Mouse (Mus musculus) lung, embryonic 14.5 days (tissue): Measurements from ENCODE around the gene Xpr1. TPM values are rescaled to one million over a fixed set of nuclear protein-coding genes. Genes with fewer than 3 reads are reported as not detected.

ENCODE experiments used
- ATAC-seq: fragments of 200-750 bp; cut with Nextera tagmentation; 2 replicates; pipeline ENCODE4 v1.8.0; 2017; ENCODE audit warnings: mild to moderate bottlenecking, moderate TSS enrichment, moderate library complexity; ENCODE audit not compliant: insufficient read depth
- DNase-seq: peaks from one replicate; pipeline ENCODE4 v3.0.0-alpha.2; 2015
- H3K27ac ChIP-seq: fragments of 300-500 bp; sonication (generic); 2 replicates; pipeline ENCODE4 v1.5.1; 2014; ENCODE audit warnings: low read depth, mild to moderate bottlenecking, moderate library complexity
- H3K27me3 ChIP-seq: fragments of 300-500 bp; sonication (generic); 2 replicates; pipeline ENCODE4 v1.6.1; 2014; ENCODE audit warnings: low read length, control low read depth; ENCODE audit not compliant: insufficient read depth
- H3K36me3 ChIP-seq: fragments of 300-500 bp; sonication (generic); 2 replicates; pipeline ENCODE4 v1.6.1; 2014; ENCODE audit warnings: control low read depth; ENCODE audit not compliant: insufficient read depth
- H3K4me1 ChIP-seq: fragments of 300-500 bp; sonication (generic); 2 replicates; pipeline ENCODE4 v1.6.1; 2014; ENCODE audit warnings: antibody characterized with exemption, control low read depth; ENCODE audit not compliant: insufficient read depth
- H3K4me2 ChIP-seq: fragments of 300-500 bp; sonication (generic); 2 replicates; pipeline ENCODE4 v1.6.1; 2014; ENCODE audit warnings: mild to moderate bottlenecking
- H3K4me3 ChIP-seq: fragments of 300-500 bp; sonication (generic); 2 replicates; pipeline ENCODE4 v1.5.1; 2014; ENCODE audit warnings: low read depth, low read length
- H3K9ac ChIP-seq: fragments of 300-500 bp; sonication (generic); 2 replicates; pipeline ENCODE4 v1.6.1; 2014
- H3K9me3 ChIP-seq: fragments of 300-500 bp; sonication (generic); 2 replicates; pipeline ENCODE4 v1.6.1; 2016; ENCODE audit warnings: low read depth, low read length, control low read depth
- CTCF ChIP-seq: IDR thresholded peaks from 2 replicates; pipeline ENCODE4 v1.5.1; 2016; ENCODE audit warnings: antibody characterized with exemption, low read depth
- WGBS: fragments of 180-500 bp; shearing (Covaris S2); extraction: QIAGEN DNeasy Blood & Tissue Kit; methylation state at CpG from one replicate; pipeline ENCODE4 v1.1.7; 2014; 5-methylcytosine and 5-hydroxymethylcytosine counted together
- polyA plus RNA-seq: library from polyadenylated mRNA; unstranded; fragments of >200 nt; fragmentation: Nextera tagmentation; extraction: Ambion mirVana; gene quantifications from 2 replicates; pipeline ENCODE4 v1.2.1, GENCODE M21; 2014

Xpr1 gene
- polyA plus RNA-seq, 1 experiment from 2014 or later = 6.8 TPM

- WGBS = 86% methylated on average over 5 of the region's 5 CpGs
- TF ChIP-seq CTCF = no peak
- no peak for ATAC-seq
Observed at GRCm38 (mm10) chr1:155297615-155298014, 119.6 kb downstream of the Xpr1 start.

DNA sequence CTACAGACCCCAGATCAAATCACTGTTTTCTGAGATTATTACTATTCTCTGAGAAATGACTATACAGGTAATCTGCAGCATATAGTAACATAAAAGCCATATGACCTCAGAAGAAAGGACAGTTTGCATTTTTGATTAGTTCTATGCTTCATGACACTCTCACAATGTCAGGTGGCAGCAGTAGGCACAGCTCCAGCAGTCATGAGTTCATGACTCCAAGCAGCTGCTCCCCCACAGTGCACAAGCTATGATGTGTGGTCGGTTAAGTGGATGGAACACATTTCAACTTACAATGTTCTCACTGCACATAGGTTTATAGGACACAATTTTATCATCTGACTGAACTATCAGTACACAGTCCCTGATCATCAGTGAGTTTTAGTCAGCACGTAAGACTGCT, 120.0 kb downstream of the Xpr1 start:
- H3K27ac ChIP-seq = no peak overlapping the region
- WGBS = 92% methylated on average over 2 of the region's 2 CpGs
- ATAC-seq = no peak

More at GRCm38 (mm10) chr1:155297615-155298014, 119.6 kb downstream of the Xpr1 start:
- H3K4me1 ChIP-seq = no peaks in the 10 kb centered on the region
- H3K27ac ChIP-seq = no peak overlapping the region
- H3K9me3 ChIP-seq = no peaks in the 10 kb centered on the region
- H3K27me3 ChIP-seq = no peaks in the 10 kb centered on the region
- no peak overlapping the region for H3K4me2 ChIP-seq
- H3K9ac ChIP-seq = no peak overlapping the region
- no peak for DNase-seq
- no peak overlapping the region for H3K4me3 ChIP-seq
- H3K36me3 ChIP-seq = no peaks in the 10 kb centered on the region

GRCm38 (mm10) chr1:155293446-155293845, 123.8 kb downstream of the Xpr1 start:
- H3K4me2 ChIP-seq = no peak overlapping the region
- H3K36me3 ChIP-seq = peaks cover 12% of the 10 kb centered on the region; the same call in 1 of the 2 replicates
- no peak overlapping the region for H3K27ac ChIP-seq
- WGBS = 11% methylated on average over 3 of the region's 3 CpGs
- H3K4me1 ChIP-seq = no peaks in the 10 kb centered on the region
- H3K9ac ChIP-seq = no peak overlapping the region
- H3K4me3 ChIP-seq = no peak overlapping the region
- H3K27me3 ChIP-seq = no peaks in the 10 kb centered on the region
- peak; percentile 81; the same call in 1 of the 2 replicates for ATAC-seq
- DNase-seq = peak; percentile 93
- no peaks in the 10 kb centered on the region for H3K9me3 ChIP-seq
- peak; percentile 79 for TF ChIP-seq CTCF

More for the DNA sequence above, 120.0 kb downstream of the Xpr1 start:
- Histone ChIP-seq H3K4me1 (no peaks in the 10 kb centered on the region), H3K9ac (no peak overlapping the region), H3K9me3 (no peaks in the 10 kb centered on the region), H3K36me3 (no peaks in the 10 kb centered on the region), H3K4me2 (no peak overlapping the region), H3K27me3 (no peaks in the 10 kb centered on the region), H3K4me3 (no peak overlapping the region)
- no peak for TF ChIP-seq CTCF
- DNase-seq = no peak

- TF ChIP-seq CTCF = no peak
- DNase-seq = no peak
- peaks cover 22% of the 10 kb centered on the region; the same call in 1 of the 2 replicates for H3K36me3 ChIP-seq
- H3K27me3 ChIP-seq = no peaks in the 10 kb centered on the region
- no peaks in the 10 kb centered on the region for H3K4me1 ChIP-seq
- H3K27ac ChIP-seq = no peak overlapping the region
- no peak overlapping the region for H3K4me3 ChIP-seq
- no peak overlapping the region for H3K4me2 ChIP-seq
- ATAC-seq = no peak
- no peak overlapping the region for H3K9ac ChIP-seq
- WGBS = 92% methylated on average over 1 of the region's 1 CpGs
- no peaks in the 10 kb centered on the region for H3K9me3 ChIP-seq
Observed at GRCm38 (mm10) chr1:155289411-155289810, 127.8 kb downstream of the Xpr1 start.

DNA sequence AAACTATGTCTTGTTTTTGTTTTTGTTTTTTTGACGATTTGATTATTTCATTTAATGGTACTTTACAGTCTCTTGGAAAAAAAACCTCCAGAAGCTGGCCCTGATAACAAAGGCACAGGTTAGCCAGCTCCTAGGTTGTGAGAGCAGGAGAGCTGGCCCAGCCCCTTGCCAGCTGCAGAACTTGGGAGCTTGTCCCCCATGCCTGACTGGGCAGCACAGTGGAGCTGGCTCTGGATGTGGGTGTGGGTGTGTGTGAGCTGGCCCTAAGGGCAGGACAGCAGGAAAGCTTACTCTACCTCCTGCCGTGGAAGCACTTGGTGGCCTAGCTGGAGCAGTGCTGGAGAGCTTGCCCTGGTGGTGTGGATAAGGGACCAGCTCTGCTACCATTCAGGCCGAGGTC, 129.2 kb downstream of the Xpr1 start:
- ATAC-seq = no peak
- Histone ChIP-seq H3K27ac (no peak overlapping the region), H3K9ac (no peak overlapping the region), H3K27me3 (no peaks in the 10 kb centered on the region), H3K4me2 (no peak overlapping the region), H3K36me3 (peaks cover 24% of the 10 kb centered on the region; the same call in 1 of the 2 replicates), H3K4me1 (no peaks in the 10 kb centered on the region), H3K9me3 (no peaks in the 10 kb centered on the region), H3K4me3 (no peak overlapping the region)
- no peak for DNase-seq
- TF ChIP-seq CTCF = no peak
- 77% methylated on average over 3 of the region's 3 CpGs for WGBS

DNA sequence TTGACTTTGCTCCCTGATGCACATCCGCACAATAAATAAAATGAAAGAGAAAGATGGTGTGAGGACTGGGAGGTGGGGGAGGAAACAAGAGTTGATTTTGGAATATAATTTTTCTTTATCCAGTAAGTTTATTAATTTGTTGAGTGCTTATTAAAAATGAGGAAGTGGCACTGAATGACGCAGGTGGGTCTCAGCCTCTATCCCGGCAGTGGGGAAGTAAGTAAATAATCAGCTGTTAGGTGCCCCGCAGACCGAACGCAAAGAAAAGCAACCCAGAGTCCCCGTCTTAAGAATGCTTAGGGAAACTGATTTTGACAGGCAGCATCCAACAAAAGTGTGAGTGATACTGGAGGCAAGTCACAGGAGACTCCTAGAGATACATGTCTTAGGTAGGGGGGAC, 133.4 kb downstream of the Xpr1 start:
- Histone ChIP-seq H3K36me3 (peaks cover 20% of the 10 kb centered on the region; the same call in 1 of the 2 replicates), H3K27me3 (no peaks in the 10 kb centered on the region), H3K9me3 (no peaks in the 10 kb centered on the region), H3K9ac (no peak overlapping the region), H3K4me3 (no peak overlapping the region), H3K4me2 (no peak overlapping the region), H3K4me1 (no peaks in the 10 kb centered on the region), H3K27ac (no peak overlapping the region)
- ATAC-seq = no peak
- TF ChIP-seq CTCF = no peak
- 77% methylated on average over 7 of the region's 7 CpGs for WGBS
- DNase-seq = no peak

- Histone ChIP-seq H3K27me3 (no peaks in the 10 kb centered on the region), H3K36me3 (0 out of 2 replicates have a peak, but pooled peaks cover 13% of the 10 kb centered on the region), H3K9ac (no peak overlapping the region), H3K4me2 (no peak overlapping the region), H3K4me1 (no peaks in the 10 kb centered on the region), H3K27ac (no peak overlapping the region), H3K9me3 (no peaks in the 10 kb centered on the region), H3K4me3 (no peak overlapping the region)
- DNase-seq (peak; percentile 95), ATAC-seq (peak; percentile 91)
- peak; percentile 93 for TF ChIP-seq CTCF
- 50% methylated on average over 18 of the region's 18 CpGs for WGBS
Observed at GRCm38 (mm10) chr1:155281003-155281793, 136.0 kb downstream of the Xpr1 start.
